Mouse (Mus musculus): ENCODE results near the gene Tgfbr2.

DNA sequence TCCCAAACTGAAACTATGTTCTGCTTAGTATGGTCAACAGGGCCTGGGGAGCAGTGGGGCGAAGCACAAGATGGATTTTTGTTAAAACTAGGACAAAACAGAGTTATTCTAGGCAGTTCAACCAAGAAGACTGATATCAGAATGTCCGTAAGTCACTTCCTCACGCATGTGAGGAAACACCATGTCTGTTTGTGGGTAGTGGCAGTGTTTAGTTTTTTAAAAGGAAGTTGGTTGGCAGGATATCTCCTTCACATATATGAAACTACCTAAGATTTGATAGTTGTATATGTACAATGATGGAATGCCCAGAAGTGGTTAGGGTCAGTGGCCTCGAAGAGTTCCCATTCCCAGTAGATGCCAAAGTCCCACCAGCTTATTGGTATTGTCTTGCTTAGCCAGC is 116.7 kb downstream of the Tgfbr2 start:
- TF ChIP-seq CTCF (IDR thresholded peaks at IDR 0.05; ENCODE audit: borderline replicate concordance, insufficient read depth, low read length) = no peak
- TF ChIP-seq POLR2A (IDR thresholded peaks at IDR 0.05; ENCODE audit: low read depth, low read length) = no peak

All from embryonic fibroblast, embryonic 13.5 days (primary cell).